Mouse (Mus musculus): Measurements from ENCODE around the gene Ddit4l. TPM values are rescaled to one million over a fixed set of nuclear protein-coding genes. Genes with fewer than 3 reads are reported as not detected.
"Not testable (repeated sequence)": the region's sequence is repeated elsewhere in the genome, so short reads cannot be mapped to it uniquely, and the experiment has no call there.

Gene Ddit4l
- polyA plus RNA-seq, 1 experiment from 2014 or later = 5.0 TPM

- Histone ChIP-seq H3K4me3 (replicated peaks) (no peak overlapping the region), H3K27ac (no peak overlapping the region), H3K4me1 (no peaks in the 10 kb centered on the region), H3K36me3 (no peaks in the 10 kb centered on the region), H3K9ac (no peak overlapping the region), H3K4me2 (no peak overlapping the region), H3K9me3 (no peaks in the 10 kb centered on the region), H3K27me3 (replicated peaks) (no peaks in the 10 kb centered on the region)
- WGBS = 89% methylated on average over 2 of the region's 2 CpGs
- ATAC-seq (ENCODE audit: insufficient read depth, low FRiP score, low read depth) = no peak
Measured at GRCm38 (mm10) chr3:137652853-137653252, 31.4 kb downstream of the Ddit4l start.

GRCm38 (mm10) chr3:137671224-137671623 is 49.8 kb downstream of the Ddit4l start, which contains the start of gene Gm21962:
TSS of gene Gm21962 (plus strand) at chr3:137671524.
- not testable (repeated sequence) for H3K9me3 ChIP-seq; H3K9ac ChIP-seq; H3K27me3 ChIP-seq (replicated peaks); H3K27ac ChIP-seq; H3K4me2 ChIP-seq; H3K4me1 ChIP-seq; H3K36me3 ChIP-seq; H3K4me3 ChIP-seq (replicated peaks); ATAC-seq (ENCODE audit: insufficient read depth, low FRiP score, low read depth)
- WGBS = no CpG with 5 or more reads among the region's 3 CpGs

Small RNAs within 50 kb of the gene (microRNA-seq; reads per million reads assigned to microRNA genes)
- gene Gm22468 = not detected

Other genes with a start within 250 kb of the Ddit4l start
- not detected in 2 replicates for gene Gm21962, start 49.9 kb downstream of the Ddit4l start, polyA plus RNA-seq (2015; fragmentation: Nextera tagmentation; extraction: Ambion mirVana)
- 1,483 and 1,616 TPM in 2 replicates for gene H2afz, start 242.9 kb downstream of the Ddit4l start, polyA plus RNA-seq (2015; fragmentation: Nextera tagmentation; extraction: Ambion mirVana)
- gene Dnajb14, start 246.1 kb downstream of the Ddit4l start, polyA plus RNA-seq (2015; fragmentation: Nextera tagmentation; extraction: Ambion mirVana) = 10.6 and 12.3 TPM in 2 replicates

Data from stomach, embryonic 15.5 days (tissue).